Mouse (Mus musculus): ENCODE data around the gene Ugt1a10.

DNA sequence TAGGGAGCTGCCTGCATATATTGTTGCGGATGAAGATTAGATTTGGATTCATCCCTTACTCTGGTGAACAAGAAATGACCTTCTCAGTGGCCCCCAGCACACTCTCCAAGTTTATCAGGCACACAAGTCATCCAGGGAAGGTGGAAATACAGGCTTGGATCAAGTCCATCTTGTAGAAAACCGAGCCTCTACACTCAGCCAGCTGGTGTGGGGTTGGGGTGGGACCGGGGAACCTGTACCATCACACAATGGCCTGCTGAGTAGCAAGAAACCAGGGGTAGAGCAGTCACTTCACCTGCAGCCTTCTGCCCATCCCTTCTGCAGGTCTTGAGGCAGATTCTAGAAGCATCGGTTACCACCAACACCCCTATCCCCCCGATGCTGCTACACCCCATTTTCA is 179.5 kb downstream of the Ugt1a10 start:
- no peak for TF ChIP-seq CTCF (IDR thresholded peaks at IDR 0.05; ENCODE audit: low read depth)
- no peak for TF ChIP-seq EP300 (IDR thresholded peaks at IDR 0.05; ENCODE audit: low read depth)
